Comparison of ENCODE assay signal across 23 mouse cellular contexts in genomic region chr16:41929546-41929945, GRCm38 (mm10).
A peak's percentile ranks its signal among the peaks of the same experiment; 100 is the strongest.
DNase-seq lines count a peak whose midpoint lies in the region; ATAC-seq and TF ChIP-seq lines count a peak whose summit lies in the region.
"Had no signal": no experiment of that assay in that cellular context is flagged by ENCODE, and none has a peak within 500 bp of the region (broad histone marks: within the 10 kb centered on the region; RNA-seq: fewer than 3 reads in every experiment).

No protein-coding gene starts in this region.

- no peaks in the 10 kb centered on the region for H3K27me3 ChIP-seq in lung, postnatal 0 days (replicated peaks; ENCODE audit: insufficient read depth, low read length)
- H3K27me3 ChIP-seq: embryonic facial prominence, embryonic 12.5 days; embryonic facial prominence, embryonic 15.5 days; hindbrain, embryonic 13.5 days; intestine, embryonic 15.5 days had no signal

- peak; percentile 87 for DNase-seq in brain, adult 2 months (ENCODE audit: low read depth, low spot score)
- peak; percentile 32 for DNase-seq in brain, embryonic 14.5 days (ENCODE audit: low read depth)
- DNase-seq in cerebellum, adult 18-20 months, result peak; percentile 65 to 66
- DNase-seq in cerebellum, adult 9-10 months, result peak; percentile 80
- DNase-seq in urinary bladder, postnatal 14 days (ENCODE audit: low spot score), result no peak
- no peak for DNase-seq in lung, postnatal 0 days (ENCODE audit: low spot score)
- DNase-seq: adrenal gland, adult 2 months; adrenal gland, postnatal 14 days; gastrocnemius, adult 2 months; gastrocnemius, postnatal 14 days; heart, adult 11 months; kidney, adult 11 months had no signal

- TF ChIP-seq EP300 in lung, postnatal 0 days (IDR thresholded peaks at IDR 0.05), result no peak

- H3K9me3 ChIP-seq in lung, postnatal 0 days (ENCODE audit: low read length), result no peaks in the 10 kb centered on the region
- H3K9me3 ChIP-seq: embryonic facial prominence, embryonic 12.5 days; embryonic facial prominence, embryonic 15.5 days; hindbrain, embryonic 10.5 days; hindbrain, embryonic 13.5 days; intestine, embryonic 15.5 days had no signal

- WGBS in lung, postnatal 0 days, result 83% methylated on average over 4 of the region's 4 CpGs

- H3K4me1 ChIP-seq in lung, postnatal 0 days (ENCODE audit: insufficient read depth, low read depth, low read length), result no peaks in the 10 kb centered on the region
- H3K4me1 ChIP-seq: embryonic facial prominence, embryonic 12.5 days; embryonic facial prominence, embryonic 15.5 days; hindbrain, embryonic 10.5 days; hindbrain, embryonic 13.5 days; intestine, embryonic 15.5 days had no signal

- H3K27ac ChIP-seq in lung, postnatal 0 days (ENCODE audit: low read length), result no peak overlapping the region
- H3K27ac ChIP-seq: embryonic facial prominence, embryonic 12.5 days; embryonic facial prominence, embryonic 15.5 days; gastrocnemius, adult 2 months; hindbrain, embryonic 10.5 days; hindbrain, embryonic 13.5 days; intestine, embryonic 15.5 days had no signal

- no peak for TF ChIP-seq POLR2A in brain, embryonic 14.5 days (IDR thresholded peaks at IDR 0.05; ENCODE audit: borderline replicate concordance, extremely low read depth, insufficient read depth, insufficient read length, poor library complexity, severe bottlenecking)

- no peaks in the 10 kb centered on the region for H3K36me3 ChIP-seq in lung, postnatal 0 days (ENCODE audit: insufficient read depth, low read length)
- H3K36me3 ChIP-seq: embryonic facial prominence, embryonic 12.5 days; embryonic facial prominence, embryonic 15.5 days; hindbrain, embryonic 10.5 days; hindbrain, embryonic 13.5 days; intestine, embryonic 15.5 days had no signal

- H3K4me3 ChIP-seq in lung, postnatal 0 days (ENCODE audit: low read depth, low read length), result no peak overlapping the region
- H3K4me3 ChIP-seq: embryonic facial prominence, embryonic 12.5 days; embryonic facial prominence, embryonic 15.5 days; gastrocnemius, adult 2 months; hindbrain, embryonic 10.5 days; hindbrain, embryonic 13.5 days; intestine, embryonic 15.5 days had no signal

- no peak for TF ChIP-seq CTCF in brain, embryonic 14.5 days (IDR thresholded peaks at IDR 0.05; ENCODE audit: borderline replicate concordance, extremely low read depth, insufficient read depth, insufficient read length)
- no peak for TF ChIP-seq CTCF in lung, postnatal 0 days (IDR thresholded peaks at IDR 0.05)

- H3K9ac ChIP-seq in lung, postnatal 0 days (replicated peaks; ENCODE audit: low read depth), result no peak overlapping the region
- H3K9ac ChIP-seq: embryonic facial prominence, embryonic 12.5 days; embryonic facial prominence, embryonic 15.5 days; hindbrain, embryonic 13.5 days; intestine, embryonic 15.5 days had no signal

- H3K4me2 ChIP-seq in lung, postnatal 0 days (replicated peaks; ENCODE audit: low read depth, low read length), result no peak overlapping the region
- H3K4me2 ChIP-seq: embryonic facial prominence, embryonic 12.5 days; embryonic facial prominence, embryonic 15.5 days; heart, embryonic 11.5 days; hindbrain, embryonic 13.5 days; intestine, embryonic 15.5 days had no signal

- no peak for ATAC-seq in lung, postnatal 0 days
- no peak for ATAC-seq in megakaryocyte-erythroid progenitor cell, adult 5-6 weeks (replicated peaks; ENCODE audit: low FRiP score, low TSS enrichment, poor library complexity, severe bottlenecking)
- ATAC-seq in megakaryocyte progenitor cell, adult 5-6 weeks (replicated peaks; ENCODE audit: poor library complexity), result no peak
- ATAC-seq: CD4-positive, CD25-positive, alpha-beta regulatory T cell, adult 4 months; forebrain, embryonic 16.5 days; hindbrain, embryonic 16.5 days; intestine, embryonic 15.5 days had no signal

Comparison
In these comparisons a context has a peak if more than half of its experiments do, and no peak if none do; other contexts are left out.
1. DNase-seq: peak in brain, adult 2 months (single experiment), brain, embryonic 14.5 days (single experiment), cerebellum, adult 18-20 months (2 of 2) and cerebellum, adult 9-10 months (single experiment); none in urinary bladder, postnatal 14 days (single experiment) and lung, postnatal 0 days (single experiment).